Mouse (Mus musculus): Measurements from ENCODE around the gene Stx1b.
"Not testable (repeated sequence)": the region's sequence is repeated elsewhere in the genome, so short reads cannot be mapped to it uniquely, and the experiment has no call there.

Stx1b gene
- long read RNA-seq, experiment 1, result 0 reads
- long read RNA-seq, experiment 2, result 0 reads

DNA sequence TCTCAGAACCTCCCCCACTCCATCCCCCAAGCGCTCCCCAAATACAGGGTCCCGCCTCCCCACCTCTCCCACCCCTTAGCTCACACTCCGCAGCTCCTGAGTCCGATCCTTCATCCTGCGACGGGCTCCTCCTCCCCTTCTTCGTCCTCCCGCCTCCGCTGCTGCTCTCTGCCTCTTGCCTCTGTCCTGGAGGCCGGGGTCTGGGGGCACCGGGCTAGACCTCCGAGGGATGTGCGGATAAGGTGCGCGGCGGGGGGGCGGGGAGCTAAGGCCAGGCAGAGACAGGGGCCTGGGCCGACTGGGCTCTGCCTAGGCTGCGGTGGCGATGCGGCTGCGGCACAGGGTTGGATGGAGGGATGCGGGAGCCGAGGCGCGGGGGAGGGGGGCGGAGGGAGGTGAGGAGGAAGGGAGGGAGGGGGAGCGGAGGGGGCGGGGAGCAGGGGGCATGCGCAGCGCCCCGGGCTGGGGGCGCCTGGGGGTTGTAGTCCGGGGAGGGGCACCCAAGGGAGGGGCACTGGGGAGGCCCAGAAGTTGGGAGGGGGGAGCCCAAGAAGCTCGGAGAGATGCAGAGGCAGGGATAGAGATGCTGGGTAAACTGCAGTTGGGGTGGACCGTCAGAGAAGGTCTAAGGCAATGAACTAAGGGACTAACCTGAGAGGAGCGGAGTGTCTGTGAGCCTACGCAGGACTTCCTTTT is at the start of gene Stx1b, which contains the start of gene Stx4a:
TSS of gene Stx1b (minus strand) at position 374 of the 696 bp plus-strand sequence.
TSS of gene Stx4a (plus strand) at position 119 of the 696 bp plus-strand sequence.
- intact Hi-C loops (cut with DNase I), result no loop called here

DNA sequence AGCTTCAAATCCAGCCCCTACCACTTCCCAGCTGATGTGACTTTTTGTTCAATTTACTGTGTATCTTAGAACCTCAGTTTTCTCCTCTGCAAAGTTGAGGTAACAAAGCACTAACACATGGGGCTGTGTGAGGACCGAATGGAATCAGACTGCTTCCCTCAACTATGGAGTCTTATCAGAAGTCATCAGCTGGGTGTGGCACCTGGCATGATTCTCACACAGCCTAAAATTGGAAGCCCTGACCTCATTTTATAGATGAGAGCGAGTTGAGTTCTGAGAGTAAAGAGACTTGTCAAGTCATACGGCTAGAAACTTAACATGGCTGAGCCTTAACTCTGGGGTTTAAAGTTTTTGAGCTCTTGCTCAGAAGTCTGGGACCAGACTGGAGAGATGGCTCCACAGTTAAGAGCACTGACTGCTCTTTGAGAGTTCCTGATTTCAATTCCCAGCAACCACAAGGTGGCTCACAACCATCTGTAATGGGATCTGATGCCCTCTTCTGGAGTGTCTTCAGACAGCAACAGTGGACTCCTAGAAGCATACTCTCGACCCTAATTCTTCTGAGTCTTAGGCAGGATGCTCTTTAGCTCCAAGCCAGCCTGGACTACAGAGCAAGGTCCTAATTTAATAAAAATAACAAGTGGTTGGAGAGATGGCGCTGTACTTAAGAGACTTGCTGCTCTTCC is 45.9 kb upstream of the Stx1b start:
- intact Hi-C loops (cut with DNase I), result no loop called here

DNA sequence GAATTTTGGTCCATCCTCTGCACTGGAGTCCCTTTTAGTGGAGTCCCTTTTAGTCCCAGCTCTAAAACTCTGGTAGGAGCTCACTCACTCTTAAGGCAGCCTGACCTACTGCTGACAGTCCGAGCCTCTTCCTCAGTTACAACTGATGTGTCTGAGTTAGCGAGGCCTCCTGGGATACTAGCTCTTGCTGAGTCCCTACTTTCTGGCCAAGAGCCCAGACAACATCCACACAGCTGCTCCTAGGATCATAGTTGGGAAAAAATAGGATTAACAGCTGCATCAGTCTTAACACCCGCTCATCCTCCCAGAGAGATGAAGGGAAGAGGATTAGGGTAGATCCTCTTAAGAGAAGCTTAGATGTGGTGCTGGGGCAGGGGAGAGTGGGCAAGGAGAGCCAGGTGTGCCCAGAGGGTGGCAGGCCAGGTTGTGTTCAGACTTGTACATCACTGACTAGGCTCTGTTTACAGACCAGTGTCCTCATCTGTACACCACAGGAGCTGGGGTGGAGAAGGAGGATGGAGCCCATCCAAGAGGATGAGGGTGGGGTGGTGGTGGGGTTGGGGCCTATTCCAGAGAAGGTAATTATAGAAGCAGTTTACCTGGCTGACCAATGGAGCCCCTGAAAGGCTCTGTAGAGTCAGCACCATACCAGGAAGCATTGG is 44.9 kb upstream of the Stx1b start:
- intact Hi-C loops (cut with DNase I), result no loop called here

DNA sequence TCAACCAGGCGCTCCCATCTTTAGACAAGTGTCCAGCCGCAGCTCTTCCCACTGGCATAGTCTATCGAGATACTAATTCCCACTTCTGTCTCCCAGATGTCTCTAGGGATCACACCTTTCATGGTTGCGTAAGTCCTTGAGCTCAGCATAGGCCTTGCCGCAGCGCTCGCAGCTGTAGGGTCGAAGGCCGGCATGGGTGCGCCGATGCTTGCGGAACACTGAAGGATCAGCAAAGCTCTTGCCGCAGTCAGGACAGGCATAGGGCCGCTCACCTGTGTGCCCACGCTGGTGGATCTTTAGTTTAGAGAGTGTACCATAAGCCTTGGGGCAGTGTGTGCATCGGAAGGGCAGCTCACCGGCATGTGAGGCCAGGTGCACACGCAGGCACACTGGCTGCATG is 43.3 kb upstream of the Stx1b start:
- intact Hi-C loops (cut with DNase I), result no loop called here

DNA sequence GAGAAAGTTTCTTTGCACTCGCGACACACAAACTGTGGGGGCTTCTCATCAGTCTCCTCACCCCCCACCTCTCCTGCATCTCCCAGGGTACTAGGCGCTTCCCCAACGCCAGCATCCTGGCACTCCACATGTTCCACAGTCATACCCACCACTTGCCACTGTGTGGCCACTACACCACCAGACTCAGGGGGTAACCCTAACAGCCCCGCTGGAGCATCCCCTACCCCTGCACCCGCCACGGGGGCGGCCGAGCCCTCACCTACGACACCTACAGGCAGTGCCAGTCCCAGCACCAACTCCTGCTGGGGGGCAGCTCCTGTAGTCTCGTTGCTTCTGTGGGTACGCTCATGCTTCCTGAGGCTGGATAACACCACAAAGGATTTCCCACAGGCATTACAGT is 42.1 kb upstream of the Stx1b start:
- intact Hi-C loops (cut with DNase I), result no loop called here

DNA sequence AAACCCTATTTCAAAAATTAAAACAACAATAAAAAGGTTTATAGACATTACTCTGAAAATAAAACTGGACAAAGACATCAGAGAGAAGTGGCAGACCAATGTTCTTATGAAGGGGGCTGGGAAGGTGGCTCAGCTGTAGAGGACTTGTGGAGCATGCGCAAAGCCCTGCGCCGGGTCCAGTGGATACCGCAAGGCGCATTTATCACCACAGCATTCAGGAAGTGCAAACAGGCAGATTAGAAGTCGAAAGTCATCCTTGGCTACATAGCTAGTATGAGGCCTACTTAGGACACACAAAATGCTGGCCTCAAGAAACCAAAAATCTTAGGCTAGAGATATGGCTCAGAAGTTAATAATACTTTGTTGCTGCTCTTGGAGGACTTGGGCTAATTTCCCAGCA is 33.9 kb upstream of the Stx1b start:
- intact Hi-C loops (cut with DNase I), result no loop called here

DNA sequence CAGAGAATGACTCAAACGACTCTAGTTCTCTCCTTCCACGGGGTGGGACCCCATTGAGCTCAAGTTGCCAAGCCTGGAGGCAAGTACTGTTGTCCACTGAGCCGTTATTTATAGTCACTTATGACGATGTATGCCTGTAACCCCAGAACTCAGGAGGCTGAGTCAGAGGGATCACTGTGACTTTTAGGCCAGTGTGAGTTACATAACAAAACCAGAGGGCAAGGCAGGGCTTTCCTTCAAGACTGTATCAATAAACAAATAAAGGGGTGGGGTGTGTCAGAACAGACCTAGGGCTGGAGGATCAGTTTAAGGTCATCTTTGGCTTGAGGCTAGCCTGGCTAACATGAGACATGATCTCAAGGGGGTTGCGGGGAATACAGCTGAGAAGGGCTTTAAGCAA is 26.6 kb upstream of the Stx1b start:
- intact Hi-C loops (cut with DNase I), result no loop called here

DNA sequence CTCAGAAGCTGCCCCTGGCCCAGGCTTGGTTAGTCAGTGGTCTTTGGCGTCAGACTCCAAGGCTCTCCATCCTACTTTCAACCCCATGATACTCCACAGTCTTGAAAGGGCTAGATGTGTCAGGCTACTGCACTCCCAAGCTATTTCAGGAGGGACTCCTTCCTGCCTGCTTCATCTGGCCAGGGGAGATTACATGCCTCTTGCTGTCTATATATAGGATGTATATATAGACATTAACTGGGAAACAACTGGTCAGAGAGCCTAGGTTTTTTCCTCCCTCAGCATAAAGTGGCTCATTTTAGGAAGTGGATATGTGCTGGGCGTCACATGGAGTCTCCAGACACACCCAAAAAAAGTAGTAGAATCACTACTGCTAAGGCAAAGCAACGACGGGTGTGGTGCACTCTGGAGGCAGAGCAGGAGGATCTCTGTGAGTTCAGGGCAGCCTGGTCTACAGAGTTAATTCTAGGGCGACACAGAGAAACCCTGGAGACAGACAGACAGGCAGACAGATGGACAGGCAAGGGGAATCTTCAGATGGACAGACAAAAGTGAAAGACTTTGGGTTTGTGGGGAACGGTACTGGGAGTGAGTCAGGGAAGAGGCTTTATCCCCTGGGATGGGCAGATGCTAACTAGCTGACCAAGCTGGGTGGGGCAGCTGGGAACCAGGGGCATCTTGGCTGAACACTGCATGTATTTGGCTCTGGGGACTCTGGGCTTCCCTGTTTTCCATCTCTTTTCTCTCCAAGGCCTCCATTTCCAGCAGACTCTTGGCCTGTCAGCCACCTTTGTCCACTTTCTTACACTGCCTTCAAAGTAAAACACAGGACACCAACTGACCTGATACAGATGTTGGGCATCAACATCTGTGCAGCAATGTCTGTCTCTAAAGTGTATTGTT is 25.9 kb upstream of the Stx1b start:
- intact Hi-C loops (cut with DNase I), result no loop called here

DNA sequence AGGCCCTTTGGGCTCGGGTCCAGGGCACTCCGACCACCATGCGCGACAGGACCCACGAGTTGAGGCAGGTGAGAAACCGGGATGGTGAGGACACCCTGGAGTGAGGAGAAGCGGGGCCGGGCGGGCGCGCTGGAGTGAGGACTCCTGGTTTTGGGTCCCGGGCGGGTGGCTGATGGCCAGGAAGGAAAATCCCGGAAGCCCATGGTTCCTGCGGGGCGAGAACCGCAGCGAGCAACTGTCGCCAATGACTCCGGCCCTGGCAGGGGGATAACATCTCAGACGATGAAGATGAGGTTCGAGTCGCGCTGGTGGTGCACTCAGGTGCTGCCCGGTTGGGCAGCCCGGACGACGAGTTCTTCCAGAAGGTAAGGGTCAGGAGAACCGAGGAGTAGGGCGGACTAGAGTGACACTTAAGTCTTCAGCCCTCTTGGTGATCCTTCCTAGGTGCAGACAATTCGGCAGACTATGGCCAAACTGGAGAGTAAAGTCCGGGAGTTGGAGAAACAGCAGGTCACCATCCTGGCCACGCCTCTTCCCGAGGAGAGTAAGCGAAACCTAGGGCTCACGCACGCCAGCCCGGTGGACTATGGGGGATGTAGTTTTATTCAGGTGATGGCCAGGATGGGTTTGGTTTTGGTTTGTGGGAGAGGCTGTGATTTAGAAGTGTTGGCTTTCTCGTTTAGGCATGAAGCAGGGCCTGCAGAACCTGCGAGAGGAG is 17.8 kb upstream of the Stx1b start:
- intact Hi-C loops (cut with DNase I), result loop anchor here (5.0 kb wide), 1 partner anchor 35 kb away; the partner anchor contains the start of genes Zfp646 and Zfp668

DNA sequence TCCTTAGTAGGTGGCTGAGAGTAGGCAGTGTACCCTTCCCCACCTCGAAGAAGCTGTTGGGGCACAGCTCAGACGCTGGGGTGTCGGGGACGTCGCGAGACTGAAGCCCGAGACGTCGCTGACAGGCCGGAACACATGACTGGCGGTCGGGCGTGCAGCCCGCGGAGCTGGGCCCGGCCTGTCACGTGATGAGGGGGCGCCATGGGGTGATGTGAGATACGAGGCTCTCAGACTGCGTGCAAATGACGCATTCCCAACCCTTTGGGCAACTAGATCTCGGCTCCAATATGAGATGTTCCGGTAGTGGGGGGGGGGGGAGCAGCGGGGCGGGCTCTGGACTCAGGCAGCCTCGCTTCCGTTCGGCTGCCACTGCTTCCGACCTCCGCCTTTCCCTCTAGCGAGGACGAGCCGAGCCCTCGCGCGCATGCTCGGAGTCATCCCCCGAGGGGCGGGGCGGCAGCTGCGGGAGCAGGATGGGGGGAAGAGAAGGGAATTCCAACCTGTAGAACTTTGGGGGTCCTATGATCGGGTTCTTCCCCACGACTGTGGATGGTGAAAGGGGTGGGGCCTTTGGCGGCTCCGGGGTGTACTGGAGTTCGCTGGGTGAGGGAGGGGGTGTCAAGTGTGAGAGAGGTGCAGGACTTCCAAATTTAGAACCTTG is 17.1 kb upstream of the Stx1b start:
- intact Hi-C loops (cut with DNase I), result loop anchor here (2.0 to 5.0 kb wide), 2 partner anchors 36 to 41 kb away; partner anchors contain the start of genes Hsd3b7, Zfp646 and Zfp668

DNA sequence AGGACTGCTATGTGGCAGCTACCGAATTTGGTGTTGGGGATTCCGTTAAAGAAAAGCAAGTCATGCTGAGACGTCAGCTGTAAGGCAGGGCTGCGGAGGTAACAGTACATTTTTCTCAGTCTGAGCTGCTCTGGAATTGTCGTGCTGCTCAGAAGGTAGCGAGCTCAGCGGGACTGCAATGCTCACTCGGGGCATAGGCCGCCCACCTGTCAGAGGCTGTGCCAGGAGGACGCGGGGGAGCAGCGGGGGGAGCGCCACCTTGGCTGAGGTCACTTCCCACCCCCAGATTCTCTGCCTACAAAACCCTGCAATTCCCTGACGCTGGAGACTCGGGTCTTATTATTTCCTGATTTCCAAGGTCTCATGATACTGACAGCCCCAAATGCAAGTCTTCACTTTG is 16.5 kb upstream of the Stx1b start:
- intact Hi-C loops (cut with DNase I), result loop anchor here (2.0 to 5.0 kb wide), 2 partner anchors 36 to 40 kb away; partner anchors contain the start of genes Hsd3b7, Zfp646 and Zfp668

DNA sequence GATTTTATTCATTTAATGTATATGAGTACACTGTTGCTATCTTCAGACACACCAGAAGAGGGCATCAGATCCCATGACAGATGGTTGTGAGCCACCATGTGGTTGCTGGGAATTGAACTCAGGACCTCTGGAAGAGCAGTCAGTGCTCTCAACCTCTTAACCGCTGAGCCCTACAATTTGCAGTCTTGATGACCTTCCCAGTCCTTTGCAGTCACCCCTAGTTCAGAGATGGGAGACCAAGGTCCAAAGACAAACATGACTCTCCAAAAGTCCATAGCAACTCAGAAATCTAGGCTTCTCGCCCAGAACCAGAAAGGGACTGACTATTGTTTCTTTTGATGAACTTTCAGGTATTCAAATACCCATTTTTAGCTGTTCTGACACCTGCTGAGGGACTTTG is 15.7 kb upstream of the Stx1b start:
- intact Hi-C loops (cut with DNase I), result loop anchor here (2.0 to 5.0 kb wide), 2 partner anchors 37 to 39 kb away; partner anchors contain the start of genes Hsd3b7, Zfp646 and Zfp668

DNA sequence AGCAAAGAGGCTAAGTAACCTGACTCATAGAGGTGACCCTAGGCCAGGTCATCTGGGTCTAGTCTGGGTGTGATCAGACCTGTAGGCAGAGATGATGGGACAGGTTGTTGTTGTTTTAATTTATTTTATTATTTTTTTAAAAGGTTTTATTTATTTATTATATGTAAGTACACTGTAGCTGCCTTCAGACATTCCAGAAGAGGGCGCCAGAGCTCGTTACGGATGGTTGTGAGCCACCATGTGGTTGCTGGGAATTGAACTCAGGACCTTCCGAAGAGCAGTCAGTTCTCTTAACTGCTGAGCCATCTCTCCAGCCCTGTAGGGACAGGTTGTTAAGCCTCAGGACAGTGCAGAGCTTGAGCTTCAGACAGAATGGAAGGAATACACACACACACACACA is 13.5 kb upstream of the Stx1b start:
- intact Hi-C loops (cut with DNase I), result not testable (repeated sequence)

DNA sequence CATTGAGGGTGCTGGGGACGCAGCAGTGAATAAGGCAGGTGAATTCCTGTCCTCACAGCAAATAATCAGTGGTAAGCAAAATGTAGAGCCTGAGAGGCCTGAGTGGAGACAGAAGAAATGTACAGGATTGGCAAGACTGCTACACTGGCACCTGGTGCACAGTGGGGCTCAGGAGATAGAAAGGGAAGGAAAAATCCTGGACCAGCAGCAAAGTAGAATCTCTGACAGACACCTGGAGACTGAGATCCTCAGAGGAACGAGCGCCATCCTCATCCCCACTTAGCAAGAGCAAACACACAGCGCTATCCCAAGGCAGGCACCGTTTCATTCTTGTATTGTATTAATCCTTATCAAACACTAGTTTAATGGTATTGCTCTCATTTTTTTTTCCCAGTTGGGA is 13.1 kb upstream of the Stx1b start:
- intact Hi-C loops (cut with DNase I), result no loop called here

DNA sequence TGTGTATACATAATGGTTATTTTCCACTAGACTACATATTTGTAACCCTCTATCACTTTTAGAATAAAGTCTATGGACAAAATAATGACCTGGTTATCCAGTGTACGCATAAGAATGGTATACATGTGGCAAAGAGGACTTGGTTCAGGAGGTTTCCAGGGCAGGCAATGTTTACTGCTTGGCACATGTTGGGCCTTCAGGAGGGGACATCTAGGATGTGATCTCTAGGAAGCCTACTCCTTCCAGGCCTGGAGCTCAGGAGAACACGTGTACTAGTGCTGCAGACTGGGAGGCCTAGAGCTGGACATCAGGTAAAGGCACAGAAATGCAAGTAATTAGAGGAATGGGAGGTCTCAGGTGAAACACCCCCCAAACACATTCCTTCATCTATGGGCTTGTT is 11.2 kb upstream of the Stx1b start:
- intact Hi-C loops (cut with DNase I), result no loop called here

DNA sequence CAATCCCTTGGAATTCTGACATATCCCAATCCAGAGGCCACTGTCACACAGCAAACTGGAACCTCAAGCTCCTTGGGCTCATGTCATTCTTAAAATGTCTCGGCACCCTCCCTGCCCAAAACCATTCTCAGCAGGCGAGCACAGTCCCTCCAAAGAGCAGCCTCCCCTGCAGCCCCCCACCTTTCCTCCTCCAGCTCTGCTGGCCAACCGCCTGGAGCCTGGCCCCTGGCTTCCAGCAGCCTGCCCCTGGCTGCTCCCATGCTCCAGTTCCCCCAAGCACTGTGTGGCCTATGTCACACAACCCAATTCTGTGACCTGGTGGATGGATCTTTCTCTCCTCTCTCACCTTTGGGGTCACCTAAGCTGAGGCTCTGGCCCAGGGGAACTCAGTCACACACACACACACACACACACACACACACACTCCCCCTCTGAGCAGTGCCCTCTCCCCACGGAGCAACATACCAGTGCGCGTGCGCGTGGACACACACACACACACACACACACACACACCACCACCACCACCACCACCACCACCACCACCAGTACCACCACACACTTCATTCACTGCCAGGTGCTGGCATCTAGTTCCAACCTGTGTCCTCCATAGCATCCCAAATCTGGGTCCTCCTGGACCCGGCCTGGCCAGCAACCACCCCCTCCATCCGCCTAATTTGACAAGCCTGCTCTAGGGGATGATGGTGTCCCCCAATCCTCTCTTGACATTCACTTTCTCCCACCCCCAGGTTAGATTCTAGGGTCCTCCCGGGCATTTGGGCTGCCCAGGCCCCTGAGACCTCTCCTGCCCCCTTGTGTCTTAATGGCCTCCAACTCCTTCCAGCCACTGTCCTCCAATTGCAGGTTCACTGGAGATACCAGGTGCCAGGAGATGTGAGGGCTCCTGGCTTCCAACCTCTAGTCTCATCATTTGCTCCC is 845 bp downstream of the Stx1b start:
- intact Hi-C loops (cut with DNase I), result no loop called here

DNA sequence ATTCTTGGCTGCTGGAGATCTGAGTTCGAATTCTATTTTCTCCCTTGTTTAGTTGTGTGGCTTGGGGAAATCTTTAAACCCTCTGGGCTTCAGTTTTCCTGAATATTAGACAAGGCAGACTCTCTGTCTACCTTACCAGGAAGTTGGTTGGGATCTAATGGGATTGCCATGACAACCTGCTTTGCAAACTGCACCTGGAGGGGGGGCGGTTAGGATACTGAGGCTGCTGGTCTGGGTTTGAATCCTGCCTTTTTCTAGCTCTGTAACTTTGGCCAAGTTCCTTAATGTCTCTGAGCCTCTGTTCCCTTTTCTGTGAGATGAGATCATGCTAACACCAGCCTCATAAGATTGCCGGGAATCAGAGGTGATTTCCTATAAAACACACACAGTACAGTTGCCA is 1.9 kb downstream of the Stx1b start:
- intact Hi-C loops (cut with DNase I), result no loop called here

DNA sequence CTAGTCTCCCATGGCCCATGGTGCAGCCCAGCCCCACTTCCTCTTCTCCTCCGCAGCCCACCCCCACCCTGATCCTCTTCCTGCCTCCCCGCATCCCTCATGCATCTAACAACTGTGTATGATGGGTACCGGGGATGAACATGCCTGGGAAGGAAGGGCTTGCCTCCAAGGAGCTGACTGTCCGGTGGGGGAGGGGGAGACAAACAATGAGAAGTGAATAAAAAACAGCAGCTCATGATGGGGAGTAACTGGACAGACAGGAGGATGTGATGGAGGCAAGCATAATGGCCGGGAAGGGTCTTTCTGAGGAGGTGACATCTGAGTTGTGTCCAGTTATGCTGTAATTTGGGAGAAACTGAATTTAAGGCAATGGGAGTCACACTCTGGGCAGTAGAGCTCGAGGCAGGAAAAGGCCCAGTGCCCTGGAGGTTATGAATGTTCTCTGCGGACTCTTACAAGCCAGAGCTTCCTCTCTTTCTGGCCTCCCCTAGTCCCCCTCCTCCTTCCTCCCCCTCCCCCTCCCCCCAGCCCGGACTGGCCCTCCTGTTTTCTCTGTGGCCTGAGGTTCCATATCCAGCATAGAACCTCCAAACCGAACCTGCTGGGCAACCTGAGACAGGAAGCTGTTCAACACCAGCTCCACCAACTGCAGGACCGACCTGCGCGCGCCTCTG is 3.4 kb downstream of the Stx1b start:
- intact Hi-C loops (cut with DNase I), result no loop called here
